Mouse (Mus musculus): ENCODE data around the gene Fbxl19. TPM values are rescaled to one million over a fixed set of nuclear protein-coding genes. Genes with fewer than 3 reads are reported as not detected.

Gene Fbxl19
- polyA plus RNA-seq, 1 experiment from 2014 or later: 5.3 TPM

DNA sequence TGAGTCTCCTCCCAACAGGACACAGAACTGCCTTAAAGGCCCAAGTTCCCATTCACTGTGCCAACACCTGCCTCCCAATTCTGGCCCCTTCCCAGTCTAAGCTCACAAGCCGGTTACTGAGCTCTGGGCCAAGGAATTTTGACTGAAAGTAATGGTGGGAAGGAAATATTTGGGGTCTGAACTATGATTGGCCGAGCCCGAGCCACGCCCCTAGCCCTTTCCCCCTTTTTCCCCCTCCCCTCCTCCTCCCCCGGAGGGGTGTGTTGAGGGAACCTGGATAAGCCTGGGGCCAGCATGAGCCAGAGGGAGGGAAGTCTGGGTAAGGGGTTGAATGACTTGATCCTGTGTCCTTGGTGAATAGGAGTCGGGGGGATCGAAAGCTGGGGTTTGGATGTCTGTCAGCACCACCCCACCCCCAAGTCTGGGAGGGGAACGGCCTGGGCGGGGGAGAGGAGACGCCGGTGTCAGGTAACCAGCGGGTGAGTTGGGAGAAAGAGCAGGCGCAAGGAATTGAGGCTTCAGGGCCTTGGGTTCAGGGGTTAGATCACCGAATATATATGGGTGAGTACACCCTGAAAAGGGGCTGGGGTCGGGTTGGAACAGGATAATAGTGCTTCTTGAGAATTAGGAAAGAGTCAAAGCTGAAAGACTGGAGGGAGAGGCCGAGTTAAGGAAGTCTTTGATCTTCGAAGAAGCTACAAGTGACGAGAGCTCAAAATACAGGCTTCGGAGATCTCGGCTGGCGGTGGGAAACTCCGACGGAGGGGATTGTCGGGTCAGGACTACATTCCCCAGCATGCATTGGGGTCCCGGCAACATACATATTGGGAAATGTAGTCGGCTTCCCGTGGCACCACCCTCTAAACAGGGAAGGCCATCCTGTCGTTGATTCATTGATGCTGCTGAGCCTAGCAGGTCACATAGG, 31.6 kb upstream of the Fbxl19 start, which contains the start of gene Ctf1:
Gene Ctf1 (plus strand): TSS at position 276 of the 925 bp plus-strand sequence.
- peak; percentile 93 for DNase-seq
- 1% methylated on average over 28 of the region's 28 CpGs for WGBS
- Histone ChIP-seq H3K27ac (ENCODE audit: low read depth) (peak within 1 kb of the TSS; percentile 97), H3K9ac (peak within 1 kb of the TSS; percentile 48), H3K4me1 (ENCODE audit: insufficient read depth) (peaks cover 18% of the 10 kb centered on the region), H3K27me3 (ENCODE audit: insufficient read depth, low read length) (no peaks in the 10 kb centered on the region), H3K9me3 (ENCODE audit: low read depth, low read length) (no peaks in the 10 kb centered on the region), H3K4me2 (peak within 1 kb of the TSS; percentile 77), H3K36me3 (ENCODE audit: insufficient read depth) (no peaks in the 10 kb centered on the region), H3K4me3 (ENCODE audit: low read depth, low read length) (peak within 1 kb of the TSS; percentile 41)
- peak; percentile 39 for ATAC-seq (ENCODE audit: insufficient read depth)
- no peak for TF ChIP-seq CTCF (IDR thresholded peaks at IDR 0.05; ENCODE audit: low read depth)

DNA sequence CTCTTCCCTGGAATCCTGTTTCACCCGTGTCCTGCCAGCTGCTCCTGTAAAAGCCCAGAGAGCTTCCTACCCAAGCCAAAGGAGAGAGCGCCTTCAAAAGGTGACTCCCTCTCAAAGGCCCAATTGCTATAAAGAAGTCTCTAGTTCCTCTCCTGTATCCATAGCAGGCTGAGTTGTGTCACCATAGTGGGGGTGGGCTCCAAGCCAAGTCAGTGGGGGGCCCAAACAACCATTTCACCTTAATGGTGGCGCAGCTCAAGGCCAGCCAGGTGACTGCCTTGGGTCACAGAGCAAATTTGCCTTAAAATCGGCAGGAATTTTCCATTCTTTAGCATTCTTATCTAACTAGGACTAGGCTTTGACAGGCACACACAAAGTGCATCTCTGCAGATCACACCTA, 29.5 kb upstream of the Fbxl19 start:
- no peak overlapping the region for H3K4me3 ChIP-seq (ENCODE audit: low read depth, low read length)
- no peak overlapping the region for H3K9ac ChIP-seq
- H3K27ac ChIP-seq (ENCODE audit: low read depth): no peak overlapping the region
- no peak for ATAC-seq (ENCODE audit: insufficient read depth)
- peaks cover 12% of the 10 kb centered on the region for H3K4me1 ChIP-seq (ENCODE audit: insufficient read depth)
- no peaks in the 10 kb centered on the region for H3K27me3 ChIP-seq (ENCODE audit: insufficient read depth, low read length)
- TF ChIP-seq CTCF (IDR thresholded peaks at IDR 0.05; ENCODE audit: low read depth): no peak
- no peak for DNase-seq
- H3K4me2 ChIP-seq: no peak overlapping the region
- no peaks in the 10 kb centered on the region for H3K9me3 ChIP-seq (ENCODE audit: low read depth, low read length)
- WGBS: 76% methylated on average over 4 of the region's 4 CpGs
- no peaks in the 10 kb centered on the region for H3K36me3 ChIP-seq (ENCODE audit: insufficient read depth)

DNA sequence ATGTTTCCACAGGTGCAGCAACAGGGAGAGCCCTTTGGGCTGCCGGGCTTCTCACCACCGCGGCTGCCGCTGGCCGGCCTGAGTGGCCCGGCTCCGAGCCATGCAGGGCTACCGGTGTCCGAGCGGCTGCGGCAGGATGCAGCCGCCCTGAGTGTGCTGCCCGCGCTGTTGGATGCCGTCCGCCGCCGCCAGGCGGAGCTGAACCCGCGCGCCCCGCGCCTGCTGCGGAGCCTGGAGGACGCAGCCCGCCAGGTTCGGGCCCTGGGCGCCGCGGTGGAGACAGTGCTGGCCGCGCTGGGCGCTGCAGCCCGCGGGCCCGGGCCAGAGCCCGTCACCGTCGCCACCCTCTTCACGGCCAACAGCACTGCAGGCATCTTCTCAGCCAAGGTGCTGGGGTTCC, 27.4 kb upstream of the Fbxl19 start:
- peaks cover 5% of the 10 kb centered on the region for H3K4me1 ChIP-seq (ENCODE audit: insufficient read depth)
- H3K4me2 ChIP-seq: peak overlapping the region; percentile 69
- H3K4me3 ChIP-seq (ENCODE audit: low read depth, low read length): peak overlapping the region; percentile 34
- no peaks in the 10 kb centered on the region for H3K9me3 ChIP-seq (ENCODE audit: low read depth, low read length)
- no peaks in the 10 kb centered on the region for H3K36me3 ChIP-seq (ENCODE audit: insufficient read depth)
- TF ChIP-seq CTCF (IDR thresholded peaks at IDR 0.05; ENCODE audit: low read depth): peak; percentile 38
- ATAC-seq (ENCODE audit: insufficient read depth): peak; percentile 44
- H3K9ac ChIP-seq: peak overlapping the region; percentile 50
- H3K27ac ChIP-seq (ENCODE audit: low read depth): no peak overlapping the region
- DNase-seq: peak; percentile 81
- 2% methylated on average over 41 of the region's 41 CpGs for whole genome bisulfite sequencing
- no peaks in the 10 kb centered on the region for H3K27me3 ChIP-seq (ENCODE audit: insufficient read depth, low read length)

DNA sequence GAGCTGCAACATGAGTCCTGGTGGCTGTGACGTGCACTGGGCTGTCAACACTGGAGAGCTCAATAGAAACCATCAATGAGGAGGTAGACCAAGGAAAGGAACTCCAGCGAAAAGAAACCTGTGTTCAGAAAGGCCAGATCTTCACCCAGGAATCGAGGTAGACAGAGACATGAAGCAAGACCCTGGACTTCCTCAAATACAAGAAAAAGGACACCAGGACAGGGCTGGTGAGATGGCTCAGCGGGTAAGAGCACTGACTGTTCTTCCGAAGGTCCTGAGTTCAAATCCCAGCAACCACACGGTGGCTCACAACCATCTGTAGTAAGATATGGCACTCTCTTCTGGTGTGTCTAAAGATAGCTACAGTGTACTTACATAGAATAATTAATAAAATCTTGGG, 26.0 kb upstream of the Fbxl19 start:
- Histone ChIP-seq H3K27ac (ENCODE audit: low read depth) (no peak overlapping the region), H3K36me3 (ENCODE audit: insufficient read depth) (no peaks in the 10 kb centered on the region), H3K27me3 (ENCODE audit: insufficient read depth, low read length) (no peaks in the 10 kb centered on the region), H3K9ac (no peak overlapping the region), H3K4me2 (no peak overlapping the region), H3K4me3 (ENCODE audit: low read depth, low read length) (no peak overlapping the region), H3K4me1 (ENCODE audit: insufficient read depth) (no peaks in the 10 kb centered on the region), H3K9me3 (ENCODE audit: low read depth, low read length) (no peaks in the 10 kb centered on the region)
- TF ChIP-seq CTCF (IDR thresholded peaks at IDR 0.05; ENCODE audit: low read depth): no peak
- ATAC-seq (ENCODE audit: insufficient read depth) (no peak), DNase-seq (no peak)
- WGBS: 88% methylated on average over 6 of the region's 6 CpGs

DNA sequence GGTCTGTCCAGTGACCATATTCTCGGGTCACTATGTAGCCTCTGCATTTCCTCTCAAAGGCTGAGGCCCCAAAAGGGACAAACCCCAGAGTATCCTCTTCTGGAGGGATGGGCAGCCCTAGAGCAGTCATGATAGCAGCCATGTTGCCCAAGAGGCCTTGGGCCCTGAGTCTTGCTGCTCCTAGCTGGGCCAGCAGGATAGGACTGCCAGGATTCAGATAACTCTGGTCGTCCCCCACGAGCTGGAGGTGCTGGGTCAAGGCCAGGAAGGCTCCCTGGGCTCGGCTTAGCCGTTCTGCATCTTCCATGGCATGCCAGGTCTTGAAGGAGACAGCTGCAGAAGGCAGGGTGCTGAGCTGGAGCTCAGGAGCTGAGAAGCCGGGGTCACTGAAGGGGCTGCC, 25.1 kb upstream of the Fbxl19 start:
- ATAC-seq (ENCODE audit: insufficient read depth): no peak

DNA sequence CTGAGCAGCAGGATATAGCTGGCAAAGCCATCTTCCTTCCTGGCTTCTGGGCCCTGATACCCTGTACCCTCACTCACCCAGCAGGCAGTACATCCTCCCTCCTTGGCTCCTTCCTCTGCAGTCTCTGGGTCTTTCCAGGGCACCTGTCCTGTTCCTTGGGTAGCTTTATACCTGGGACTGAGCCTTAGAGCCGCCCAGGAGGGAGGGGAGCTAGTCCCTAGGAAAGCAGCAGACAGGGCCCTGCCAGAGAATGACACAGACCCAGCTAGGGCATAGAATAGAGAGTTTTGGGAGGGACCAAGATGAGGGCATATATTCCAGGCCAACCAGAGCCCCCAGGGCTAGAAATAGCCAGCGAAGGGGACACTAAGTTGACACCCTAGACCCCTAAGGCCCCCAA, 18.9 kb upstream of the Fbxl19 start:
- Histone ChIP-seq H3K36me3 (ENCODE audit: insufficient read depth) (no peaks in the 10 kb centered on the region), H3K4me3 (ENCODE audit: low read depth, low read length) (no peak overlapping the region), H3K27me3 (ENCODE audit: insufficient read depth, low read length) (no peaks in the 10 kb centered on the region), H3K4me2 (no peak overlapping the region), H3K9ac (no peak overlapping the region), H3K4me1 (ENCODE audit: insufficient read depth) (no peaks in the 10 kb centered on the region), H3K27ac (ENCODE audit: low read depth) (no peak overlapping the region), H3K9me3 (ENCODE audit: low read depth, low read length) (no peaks in the 10 kb centered on the region)
- TF ChIP-seq CTCF (IDR thresholded peaks at IDR 0.05; ENCODE audit: low read depth): no peak
- WGBS: 55% methylated on average over 2 of the region's 2 CpGs
- no peak for ATAC-seq (ENCODE audit: insufficient read depth)
- DNase-seq: no peak

More for the DNA sequence above, 25.1 kb upstream of the Fbxl19 start:
- no peaks in the 10 kb centered on the region for H3K27me3 ChIP-seq (ENCODE audit: insufficient read depth, low read length)
- TF ChIP-seq CTCF (IDR thresholded peaks at IDR 0.05; ENCODE audit: low read depth): no peak
- no peaks in the 10 kb centered on the region for H3K4me1 ChIP-seq (ENCODE audit: insufficient read depth)
- H3K4me3 ChIP-seq (ENCODE audit: low read depth, low read length): no peak overlapping the region
- 79% methylated on average over 6 of the region's 6 CpGs for WGBS
- H3K4me2 ChIP-seq: no peak overlapping the region
- H3K9ac ChIP-seq: no peak overlapping the region
- no peak for DNase-seq
- no peaks in the 10 kb centered on the region for H3K36me3 ChIP-seq (ENCODE audit: insufficient read depth)
- H3K9me3 ChIP-seq (ENCODE audit: low read depth, low read length): no peaks in the 10 kb centered on the region
- H3K27ac ChIP-seq (ENCODE audit: low read depth): no peak overlapping the region

DNA sequence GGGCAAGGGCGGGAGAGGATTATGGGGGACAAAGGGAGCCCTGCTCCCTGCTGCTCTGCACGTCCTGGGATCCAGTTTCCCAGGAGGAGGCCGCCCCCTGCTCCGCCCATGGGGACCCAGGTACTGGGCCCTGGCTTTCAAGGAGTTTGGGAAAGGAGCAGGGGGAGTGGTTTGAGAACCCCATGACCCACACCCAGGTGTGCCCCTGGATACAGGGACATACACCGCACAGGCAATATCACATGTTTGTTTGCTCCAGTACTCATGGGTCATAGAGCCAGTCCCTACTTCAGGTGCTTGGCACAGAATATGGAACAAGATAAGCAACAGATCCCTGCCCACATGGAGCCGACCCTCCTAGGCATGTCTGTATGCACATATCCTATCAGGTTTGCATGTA, 18.4 kb upstream of the Fbxl19 start:
- no peak overlapping the region for H3K27ac ChIP-seq (ENCODE audit: low read depth)
- no peak overlapping the region for H3K4me3 ChIP-seq (ENCODE audit: low read depth, low read length)
- H3K36me3 ChIP-seq (ENCODE audit: insufficient read depth): no peaks in the 10 kb centered on the region
- H3K4me2 ChIP-seq: no peak overlapping the region
- DNase-seq: no peak
- TF ChIP-seq CTCF (IDR thresholded peaks at IDR 0.05; ENCODE audit: low read depth): no peak
- H3K27me3 ChIP-seq (ENCODE audit: insufficient read depth, low read length): no peaks in the 10 kb centered on the region
- no peaks in the 10 kb centered on the region for H3K9me3 ChIP-seq (ENCODE audit: low read depth, low read length)
- 53% methylated on average over 6 of the region's 6 CpGs for WGBS
- no peaks in the 10 kb centered on the region for H3K4me1 ChIP-seq (ENCODE audit: insufficient read depth)
- no peak for ATAC-seq (ENCODE audit: insufficient read depth)
- no peak overlapping the region for H3K9ac ChIP-seq

Measured in lung, embryonic 14.5 days (tissue).